Mouse (Mus musculus) ES-E14 (cell line): ENCODE data around the gene Fcgr4. TPM values are rescaled to one million over a fixed set of nuclear protein-coding genes. Genes with fewer than 3 reads are reported as not detected.
A peak's percentile ranks its signal among the peaks of the same experiment; 100 is the strongest.

Source experiments
- DNase-seq: peaks from one replicate; pipeline ENCODE4 v3.0.0-alpha.2; 2013; ENCODE audit warnings: low read depth, low spot score
- H3K27ac ChIP-seq: 2 replicates; pipeline ENCODE4 v1.5.1; 2012; ENCODE audit warnings: low read depth, mild to moderate bottlenecking, low read length, moderate library complexity, mixed read lengths; ENCODE audit not compliant: poor library complexity, insufficient read depth, severe bottlenecking
- H3K36me3 ChIP-seq: 2 replicates; pipeline ENCODE4 v1.6.1; 2012; ENCODE audit warnings: mild to moderate bottlenecking, low read length, moderate library complexity, mixed read lengths; ENCODE audit not compliant: control insufficient read depth, poor library complexity, insufficient read depth, severe bottlenecking
- H3K4me1 ChIP-seq, 2 experiments: fragments of 150-350 bp in 1 of 2; sonication (generic) in 1 of 2; 2 replicates each; pipeline ENCODE4 v1.6.1; 2012; ENCODE audit warnings: low read length in 2 of 2, mild to moderate bottlenecking in 1 of 2, mixed read lengths in 1 of 2; ENCODE audit not compliant: control insufficient read depth in 2 of 2, insufficient read depth in 2 of 2, poor library complexity in 1 of 2
- H3K4me3 ChIP-seq, 2 experiments: fragments of 150-350 bp in 1 of 2; sonication (generic) in 1 of 2; 2 replicates each; pipeline ENCODE4 v1.5.1; 2012; ENCODE audit warnings: low read length in 2 of 2, low read depth in 1 of 2, mild to moderate bottlenecking in 1 of 2, mixed read lengths in 1 of 2; ENCODE audit not compliant: insufficient read depth in 1 of 2, poor library complexity in 1 of 2, severe bottlenecking in 1 of 2
- H3K9ac ChIP-seq: 2 replicates; pipeline ENCODE4 v1.6.1; 2012; ENCODE audit warnings: low read depth, mild to moderate bottlenecking, low read length, mixed read lengths; ENCODE audit not compliant: poor library complexity, insufficient read depth, severe bottlenecking
- H3K9me3 ChIP-seq: fragments of 150-350 bp; sonication (generic); 2 replicates; pipeline ENCODE4 v1.6.1; 2012; ENCODE audit warnings: low read depth, mild to moderate bottlenecking, low read length; ENCODE audit not compliant: control insufficient read depth, insufficient read depth
- CHD2 ChIP-seq: IDR thresholded peaks from 2 replicates; pipeline ENCODE4 v1.6.1; 2014; ENCODE audit warnings: mild to moderate bottlenecking, low read depth, low read length, inconsistent platforms
- HCFC1 ChIP-seq: IDR thresholded peaks from 2 replicates; pipeline ENCODE4 v1.6.1; 2012; ENCODE audit warnings: low read length, inconsistent platforms, borderline replicate concordance; ENCODE audit not compliant: insufficient read depth
- MAFK ChIP-seq: IDR thresholded peaks from 2 replicates; pipeline ENCODE4 v1.6.1; 2014; ENCODE audit warnings: mild to moderate bottlenecking, low read depth, low read length, inconsistent platforms; ENCODE audit not compliant: insufficient read depth
- ZC3H11A ChIP-seq: IDR thresholded peaks from 2 replicates; pipeline ENCODE4 v1.6.1; 2012; ENCODE audit warnings: low read depth, mild to moderate bottlenecking, inconsistent platforms, low read length, borderline replicate concordance
- ZNF384 ChIP-seq: IDR thresholded peaks from 2 replicates; pipeline ENCODE4 v1.6.1; 2012; ENCODE audit warnings: low read depth, low read length, inconsistent platforms
- in situ Hi-C, 2 experiments: fragments of 600-800 bp; cut with MboI; formaldehyde crosslinking; loops; one replicate each; pipeline ENCODE4 v1.15.1; 2025; ENCODE audit warnings: low sequenced_read_pairs in 2 of 2, inconsistent platforms in 1 of 2; ENCODE audit not compliant: unreplicated experiment in 2 of 2
- total RNA-seq: library from RNA; depleted of rRNA; stranded (reverse); fragments of 300-350 nt; gene quantifications from 2 replicates; pipeline ENCODE4 v1.2.3, GENCODE M21; 2012

Fcgr4 gene
- total RNA-seq, 1 experiment, result 0.49 TPM

DNA sequence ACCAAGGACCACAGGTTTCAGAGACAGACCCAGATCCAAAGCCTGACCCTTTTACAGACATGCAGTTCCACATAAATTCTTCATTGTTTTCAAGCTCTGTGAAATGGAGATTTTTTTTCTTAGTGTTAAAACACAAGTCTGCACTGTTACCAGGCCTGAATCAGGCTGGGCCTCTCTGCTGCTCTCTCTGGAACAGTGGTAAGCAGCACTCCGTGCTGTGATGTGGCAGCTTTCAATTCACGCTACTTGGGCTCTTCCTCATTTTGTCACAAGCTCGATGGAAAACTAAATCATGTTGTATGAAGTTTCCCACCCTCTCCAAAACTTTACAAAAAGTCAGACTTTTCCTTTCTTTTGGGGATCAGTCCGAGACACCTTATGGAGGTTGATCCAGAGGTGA is 35.7 kb upstream of the Fcgr4 start:
- Histone ChIP-seq H3K4me1 (peaks cover 0 to 5% of the 10 kb centered on the region in 2 experiments; a peak in 2 of 4 replicates), H3K27ac (no peak overlapping the region), H3K4me3 (no peak overlapping the region), H3K36me3 (no peaks in the 10 kb centered on the region), H3K9me3 (no peaks in the 10 kb centered on the region), H3K9ac (no peak overlapping the region)
- in situ Hi-C loops, result loop anchor here in 1 of 2 experiments (25.0 kb wide), 1 partner anchor 96 kb away; the partner anchor contains the start of genes Dusp12 and Gm26620
- TF ChIP-seq ZNF384, result no peak
- no peak for TF ChIP-seq HCFC1
- TF ChIP-seq CHD2, result no peak
- no peak for TF ChIP-seq MAFK
- TF ChIP-seq ZC3H11A, result no peak
- DNase-seq, result no peak

DNA sequence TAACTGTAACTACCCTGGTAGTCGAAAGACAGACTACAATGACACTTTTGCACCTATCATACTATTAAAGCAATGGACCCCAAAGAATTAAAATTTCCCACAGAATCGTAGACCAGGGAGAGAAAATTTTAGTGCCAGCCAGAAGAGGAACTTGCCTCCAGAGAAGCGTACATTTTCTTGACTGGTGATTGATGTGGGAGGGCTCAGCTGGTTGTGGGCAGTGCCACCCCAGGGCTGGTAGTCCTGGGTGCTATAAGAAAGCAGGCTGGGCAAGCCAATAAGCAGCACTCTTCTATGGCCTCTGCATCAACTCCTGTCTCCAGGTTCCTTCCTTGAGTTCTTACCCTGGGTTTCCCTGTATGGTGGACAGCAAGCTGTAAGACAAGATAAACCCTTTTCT is 33.6 kb upstream of the Fcgr4 start:
- no peaks in the 10 kb centered on the region for H3K9me3 ChIP-seq
- in situ Hi-C loops, result loop anchor here in 1 of 2 experiments (25.0 kb wide), 1 partner anchor 98 kb away; the partner anchor contains the start of genes Dusp12 and Gm26620
- DNase-seq, result no peak
- H3K27ac ChIP-seq, result no peak overlapping the region
- no peaks in the 10 kb centered on the region for H3K36me3 ChIP-seq
- H3K9ac ChIP-seq, result no peak overlapping the region
- TF ChIP-seq CHD2 (no peak), ZNF384 (no peak), ZC3H11A (no peak), HCFC1 (no peak), MAFK (no peak)
- no peaks in the 10 kb centered on the region for H3K4me1 ChIP-seq
- H3K4me3 ChIP-seq, result no peak overlapping the region

DNA sequence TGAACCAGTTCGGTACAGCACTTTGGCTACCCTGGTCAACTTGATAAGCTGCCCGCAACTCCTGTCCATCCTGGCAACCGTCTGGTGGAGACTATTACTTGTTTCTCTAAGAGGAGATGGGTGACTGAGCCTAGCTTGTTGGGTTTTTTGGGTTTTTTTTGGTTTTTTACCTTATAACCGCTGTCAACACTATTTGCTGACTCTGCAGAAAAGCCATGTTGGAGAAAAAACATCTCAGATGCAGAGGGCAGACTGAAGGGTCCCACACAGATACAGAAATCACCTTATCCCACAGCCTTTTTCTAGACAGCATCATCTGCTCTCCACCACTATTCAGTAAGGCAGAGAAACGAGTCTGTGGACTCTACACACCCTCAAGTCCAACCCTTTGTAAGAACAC is 32.9 kb upstream of the Fcgr4 start:
- no peaks in the 10 kb centered on the region for H3K9me3 ChIP-seq
- DNase-seq, result no peak
- H3K4me1 ChIP-seq, result no peaks in the 10 kb centered on the region
- H3K9ac ChIP-seq, result no peak overlapping the region
- H3K4me3 ChIP-seq, result no peak overlapping the region
- no peaks in the 10 kb centered on the region for H3K36me3 ChIP-seq
- in situ Hi-C loops, result loop anchor here in 1 of 2 experiments (25.0 kb wide), 1 partner anchor 99 kb away; the partner anchor contains the start of genes Dusp12 and Gm26620
- H3K27ac ChIP-seq, result no peak overlapping the region
- TF ChIP-seq MAFK (peak; percentile 91), HCFC1 (no peak)

DNA sequence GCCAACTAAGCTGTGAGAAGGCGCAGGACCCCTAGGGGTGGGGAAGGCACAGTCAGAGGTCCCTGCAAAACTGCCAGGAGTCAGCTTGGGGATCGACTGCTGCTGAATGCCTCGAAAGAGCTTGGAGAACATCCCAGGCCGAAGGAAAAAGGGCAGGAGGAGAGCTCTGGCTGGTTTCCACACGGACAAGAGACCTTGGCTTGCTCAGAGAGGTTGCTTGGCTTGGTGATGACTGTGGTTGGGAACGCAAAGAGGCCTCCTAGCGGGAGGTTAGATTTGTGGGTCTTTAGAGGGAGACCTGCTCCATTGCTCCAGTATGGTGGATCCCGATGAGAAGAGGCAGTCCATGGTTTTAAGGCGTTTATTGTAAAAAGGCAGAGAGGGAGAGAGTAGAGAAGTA is 29.1 kb upstream of the Fcgr4 start:
- H3K27ac ChIP-seq, result no peak overlapping the region
- no peak overlapping the region for H3K4me3 ChIP-seq
- no peaks in the 10 kb centered on the region for H3K9me3 ChIP-seq
- no peak for DNase-seq
- H3K36me3 ChIP-seq, result no peaks in the 10 kb centered on the region
- H3K9ac ChIP-seq, result no peak overlapping the region
- H3K4me1 ChIP-seq, result no peaks in the 10 kb centered on the region
- TF ChIP-seq HCFC1 (no peak), ZNF384 (no peak), MAFK (no peak), ZC3H11A (no peak), CHD2 (no peak)
- in situ Hi-C loops, result loop anchor here in 1 of 2 experiments (25.0 kb wide), 1 partner anchor 102 kb away; the partner anchor contains the start of genes Dusp12 and Gm26620

DNA sequence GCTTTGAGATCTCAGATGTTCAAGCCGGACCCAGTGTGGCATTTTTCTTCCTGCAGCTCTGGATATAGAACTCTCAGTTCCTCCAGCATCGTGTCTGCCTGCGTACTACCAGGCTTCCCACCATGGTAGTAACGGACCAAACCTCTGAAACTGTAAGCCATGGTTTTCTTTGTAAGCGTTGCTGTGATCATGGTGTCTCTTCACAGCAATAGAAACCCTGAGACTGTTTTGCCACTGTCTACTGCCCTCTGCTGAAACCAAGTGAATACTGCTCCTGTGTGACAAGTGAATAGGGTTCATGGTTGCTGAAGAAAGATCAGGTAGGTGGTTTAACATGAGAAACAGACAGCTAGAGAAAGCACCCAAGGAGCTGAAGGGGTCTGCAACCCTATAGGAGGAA is 26.2 kb upstream of the Fcgr4 start:
- peak; percentile 54 for DNase-seq
- in situ Hi-C loops, result loop anchor here in 1 of 2 experiments (25.0 kb wide), 1 partner anchor 105 kb away; the partner anchor contains the start of genes Dusp12 and Gm26620

More for the DNA sequence above, 26.2 kb upstream of the Fcgr4 start:
- Histone ChIP-seq H3K9ac (no peak overlapping the region), H3K9me3 (no peaks in the 10 kb centered on the region), H3K4me1 (no peaks in the 10 kb centered on the region), H3K36me3 (no peaks in the 10 kb centered on the region), H3K27ac (no peak overlapping the region), H3K4me3 (no peak overlapping the region)
- TF ChIP-seq MAFK, result no peak
- peak; percentile 75 for TF ChIP-seq ZC3H11A
